Mouse (Mus musculus) forebrain, embryonic 11.5 days (tissue): ENCODE results near the gene 4833423E24Rik. TPM values are rescaled to one million over a fixed set of nuclear protein-coding genes. Genes with fewer than 3 reads are reported as not detected.

ENCODE experiments used
- ATAC-seq: fragments of 200-750 bp; cut with Nextera tagmentation; replicated peaks from 2 replicates; pipeline ENCODE4 v1.8.0; 2017; ENCODE audit warnings: moderate TSS enrichment; ENCODE audit not compliant: low FRiP score
- DNase-seq: peaks from one replicate; pipeline ENCODE4 v3.0.0-alpha.2; 2017; ENCODE audit warnings: low spot score
- H3K27ac ChIP-seq: fragments of 300-500 bp; sonication (generic); 2 replicates; pipeline ENCODE4 v1.5.1; 2014; ENCODE audit warnings: low read depth, low read length
- H3K27me3 ChIP-seq: fragments of 300-500 bp; sonication (generic); 2 replicates; pipeline ENCODE4 v1.6.1; 2014; ENCODE audit warnings: mild to moderate bottlenecking, low read length, mixed read lengths; ENCODE audit not compliant: control insufficient read depth, insufficient read depth
- H3K36me3 ChIP-seq: fragments of 300-500 bp; sonication (generic); 2 replicates; pipeline ENCODE4 v1.6.1; 2014; ENCODE audit warnings: mild to moderate bottlenecking, low read length, moderate library complexity, mixed read lengths; ENCODE audit not compliant: control insufficient read depth, insufficient read depth
- H3K4me1 ChIP-seq: fragments of 300-500 bp; sonication (generic); replicated peaks from 2 replicates; pipeline ENCODE4 v1.6.1; 2014; ENCODE audit warnings: low read length, mixed read lengths; ENCODE audit not compliant: control insufficient read depth, insufficient read depth
- H3K4me2 ChIP-seq: fragments of 300-500 bp; sonication (generic); 2 replicates; pipeline ENCODE4 v1.6.1; 2014; ENCODE audit warnings: low read depth, mild to moderate bottlenecking, low read length, moderate library complexity, mixed read lengths; ENCODE audit not compliant: severe bottlenecking
- H3K4me3 ChIP-seq: fragments of 300-500 bp; sonication (generic); 2 replicates; pipeline ENCODE4 v1.5.1; 2014; ENCODE audit warnings: low read depth, low read length
- H3K9ac ChIP-seq: fragments of 300-500 bp; sonication (generic); 2 replicates; pipeline ENCODE4 v1.6.1; 2014; ENCODE audit warnings: low read length
- H3K9me3 ChIP-seq: fragments of 300-500 bp; sonication (generic); 2 replicates; pipeline ENCODE4 v1.6.1; 2016; ENCODE audit warnings: low read length, mixed read lengths; ENCODE audit not compliant: control insufficient read depth
- WGBS: fragments of 180-500 bp; shearing (Covaris S2); extraction: QIAGEN DNeasy Blood & Tissue Kit; methylation state at CpG from one replicate; pipeline ENCODE4 v1.1.7; 2014; 5-methylcytosine and 5-hydroxymethylcytosine counted together
- polyA plus RNA-seq: library from polyadenylated mRNA; unstranded; fragments of >200 nt; fragmentation: Nextera tagmentation; extraction: Ambion mirVana; gene quantifications from 2 replicates; pipeline ENCODE4 v1.2.1, GENCODE M21; 2014

Gene 4833423E24Rik
- polyA plus RNA-seq, 1 experiment from 2014 or later = 0.13 TPM

- WGBS = 81% methylated on average over 3 of the region's 3 CpGs
- no peak overlapping the region for H3K27ac ChIP-seq
- H3K9me3 ChIP-seq = no peaks in the 10 kb centered on the region
- no peaks in the 10 kb centered on the region for H3K36me3 ChIP-seq
- H3K27me3 ChIP-seq = no peaks in the 10 kb centered on the region
- H3K4me1 ChIP-seq = no peaks in the 10 kb centered on the region
- H3K9ac ChIP-seq = no peak overlapping the region
- no peak overlapping the region for H3K4me3 ChIP-seq
- ATAC-seq (no peak), DNase-seq (no peak)
- H3K4me2 ChIP-seq = no peak overlapping the region
Observed at GRCm38 (mm10) chr2:85510376-85510775, 8.4 kb downstream of the 4833423E24Rik start.

GRCm38 (mm10) chr2:85490396-85490795 is 28.4 kb downstream of the 4833423E24Rik start:
- Histone ChIP-seq H3K27ac (no peak overlapping the region), H3K9me3 (no peaks in the 10 kb centered on the region), H3K36me3 (no peaks in the 10 kb centered on the region), H3K27me3 (no peaks in the 10 kb centered on the region), H3K4me1 (no peaks in the 10 kb centered on the region), H3K9ac (no peak overlapping the region), H3K4me2 (no peak overlapping the region), H3K4me3 (no peak overlapping the region)
- ATAC-seq (no peak), DNase-seq (no peak)
- 80% methylated on average over 5 of the region's 5 CpGs for WGBS

- Histone ChIP-seq H3K9me3 (no peaks in the 10 kb centered on the region; the same call in 1 of the 2 replicates), H3K4me3 (no peak overlapping the region), H3K36me3 (no peaks in the 10 kb centered on the region), H3K27ac (no peak overlapping the region), H3K27me3 (no peaks in the 10 kb centered on the region), H3K9ac (no peak overlapping the region), H3K4me2 (no peak overlapping the region), H3K4me1 (no peaks in the 10 kb centered on the region)
- no peak for DNase-seq
- ATAC-seq = no peak
- 80% methylated on average over 3 of the region's 3 CpGs for WGBS
Observed at GRCm38 (mm10) chr2:85466801-85467325, 52.0 kb downstream of the 4833423E24Rik start.

- WGBS = 13% methylated on average over 1 of the region's 1 CpGs
- DNase-seq = no peak
- H3K36me3 ChIP-seq = no peaks in the 10 kb centered on the region
- no peaks in the 10 kb centered on the region for H3K27me3 ChIP-seq
- no peaks in the 10 kb centered on the region for H3K9me3 ChIP-seq
- H3K4me1 ChIP-seq = no peaks in the 10 kb centered on the region
- H3K4me3 ChIP-seq = no peak within 1 kb of the TSS
- ATAC-seq = no peak
- no peak within 1 kb of the TSS for H3K4me2 ChIP-seq
- no peak within 1 kb of the TSS for H3K27ac ChIP-seq
- no peak within 1 kb of the TSS for H3K9ac ChIP-seq
Observed at GRCm38 (mm10) chr2:85443539-85443938, 75.3 kb downstream of the 4833423E24Rik start, which contains the start of gene Olfr995. Gene Olfr995 (minus strand): TSS chr2:85443639.

- H3K4me3 ChIP-seq = no peak overlapping the region
- H3K4me1 ChIP-seq = no peaks in the 10 kb centered on the region
- H3K27ac ChIP-seq = no peak overlapping the region
- ATAC-seq (no peak), DNase-seq (no peak)
- H3K9me3 ChIP-seq = no peaks in the 10 kb centered on the region
- no peak overlapping the region for H3K9ac ChIP-seq
- no peaks in the 10 kb centered on the region for H3K36me3 ChIP-seq
- H3K27me3 ChIP-seq = no peaks in the 10 kb centered on the region
- H3K4me2 ChIP-seq = no peak overlapping the region
Observed at GRCm38 (mm10) chr2:85442546-85442945, 76.3 kb downstream of the 4833423E24Rik start.

GRCm38 (mm10) chr2:85436351-85436750 is 82.5 kb downstream of the 4833423E24Rik start, which contains the start of gene Olfr994:
Gene Olfr994 (minus strand): TSS chr2:85436451.
- Histone ChIP-seq H3K4me1 (no peaks in the 10 kb centered on the region), H3K9ac (no peak within 1 kb of the TSS), H3K27me3 (no peaks in the 10 kb centered on the region), H3K27ac (no peak within 1 kb of the TSS), H3K36me3 (no peaks in the 10 kb centered on the region), H3K9me3 (no peaks in the 10 kb centered on the region), H3K4me3 (no peak within 1 kb of the TSS), H3K4me2 (no peak within 1 kb of the TSS)
- WGBS = 96% methylated on average over 3 of the region's 3 CpGs
- DNase-seq (no peak), ATAC-seq (no peak)

Other genes starting within 250 kb of the 4833423E24Rik start
- not detected in 2 replicates for gene Olfr987, start 179.7 kb downstream of the 4833423E24Rik start, polyA plus RNA-seq
- not detected in 2 replicates for gene Olfr988, start 155.8 kb downstream of the 4833423E24Rik start, polyA plus RNA-seq
- not detected in 2 replicates for gene Olfr992, start 109.6 kb downstream of the 4833423E24Rik start, polyA plus RNA-seq
- gene Olfr993, start 104.1 kb downstream of the 4833423E24Rik start, polyA plus RNA-seq = not detected in 2 replicates
- gene Olfr994, start 82.6 kb downstream of the 4833423E24Rik start, polyA plus RNA-seq = not detected in 2 replicates
- not detected in 2 replicates for gene Olfr995, start 75.4 kb downstream of the 4833423E24Rik start, polyA plus RNA-seq
- not detected in 2 replicates for gene Olfr996, start 60.2 kb upstream of the 4833423E24Rik start, polyA plus RNA-seq
- not detected in 2 replicates for gene Olfr998, start 69.9 kb upstream of the 4833423E24Rik start, polyA plus RNA-seq
- gene Olfr1000, start 92.9 kb upstream of the 4833423E24Rik start, polyA plus RNA-seq = not detected in 2 replicates
- not detected in 2 replicates for gene Olfr1002, start 131.7 kb upstream of the 4833423E24Rik start, polyA plus RNA-seq
- gene Olfr154, start 145.4 kb upstream of the 4833423E24Rik start, polyA plus RNA-seq = not detected in 2 replicates
- not detected in 2 replicates for gene Olfr1006, start 159.7 kb upstream of the 4833423E24Rik start, polyA plus RNA-seq
- not detected in 2 replicates for gene Olfr1008, start 170.4 kb upstream of the 4833423E24Rik start, polyA plus RNA-seq
- not detected in 2 replicates for gene Olfr1009, start 196.4 kb upstream of the 4833423E24Rik start, polyA plus RNA-seq
- gene Olfr1012, start 243.7 kb upstream of the 4833423E24Rik start, polyA plus RNA-seq = not detected in 2 replicates
- gene Olfr1013, start 248.1 kb upstream of the 4833423E24Rik start, polyA plus RNA-seq = not detected in 2 replicates